Mouse (Mus musculus): ENCODE results near the gene Zdhhc14. TPM values are rescaled to one million over a fixed set of nuclear protein-coding genes. Genes with fewer than 3 reads are reported as not detected.
"Not testable (repeated sequence)": the region's sequence is repeated elsewhere in the genome, so short reads cannot be mapped to it uniquely, and the experiment has no call there.

The Zdhhc14 gene
- polyA plus RNA-seq, 1 experiment from 2014 or later = 3.5 TPM

DNA sequence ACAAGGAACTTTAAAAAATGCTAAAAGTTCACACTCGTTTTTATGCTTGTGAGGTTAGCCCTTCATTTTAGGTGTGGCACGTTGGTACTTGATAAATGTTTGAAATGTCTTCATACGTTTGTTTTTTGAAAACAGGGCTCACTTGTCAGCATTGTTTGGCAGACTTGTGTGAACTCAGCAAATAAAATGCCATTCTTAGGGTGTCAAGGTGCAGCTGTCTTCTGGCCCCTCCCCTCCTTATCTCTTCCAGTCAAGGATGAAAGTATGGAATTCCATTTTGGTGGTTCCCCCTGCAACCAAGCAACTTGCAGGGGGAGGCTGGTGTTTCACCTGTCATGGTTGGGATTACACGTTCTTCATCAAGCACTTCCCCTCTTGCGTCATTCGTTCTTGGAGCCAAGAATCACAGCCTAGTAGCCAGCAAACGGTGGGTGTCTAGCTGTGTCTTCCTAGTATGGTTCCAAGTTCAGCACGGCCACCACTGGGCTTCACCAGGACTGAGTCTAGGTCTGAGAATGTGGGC is 108.2 kb downstream of the Zdhhc14 start:
- no peak for DNase-seq (ENCODE audit: low spot score)

DNA sequence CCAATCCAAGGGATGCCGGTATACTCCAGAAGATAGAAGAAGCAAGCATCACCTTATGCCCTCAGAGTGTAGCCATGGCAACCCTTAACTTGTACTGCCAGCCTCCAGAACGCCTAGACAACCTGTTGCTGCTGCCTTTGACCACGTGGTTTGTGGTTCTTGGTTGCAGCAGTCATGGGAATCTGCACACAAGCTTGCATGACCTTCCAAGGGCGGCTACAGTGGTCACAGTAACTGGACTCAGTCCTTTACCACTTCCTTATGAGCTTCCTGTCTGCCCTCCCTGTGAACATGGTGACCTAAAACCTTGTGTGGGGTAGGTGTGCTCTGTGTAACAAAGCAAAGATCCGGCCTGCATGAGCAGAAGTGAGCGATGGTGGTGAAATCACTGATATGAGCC is 109.6 kb downstream of the Zdhhc14 start:
- DNase-seq (ENCODE audit: low spot score) = no peak

DNA sequence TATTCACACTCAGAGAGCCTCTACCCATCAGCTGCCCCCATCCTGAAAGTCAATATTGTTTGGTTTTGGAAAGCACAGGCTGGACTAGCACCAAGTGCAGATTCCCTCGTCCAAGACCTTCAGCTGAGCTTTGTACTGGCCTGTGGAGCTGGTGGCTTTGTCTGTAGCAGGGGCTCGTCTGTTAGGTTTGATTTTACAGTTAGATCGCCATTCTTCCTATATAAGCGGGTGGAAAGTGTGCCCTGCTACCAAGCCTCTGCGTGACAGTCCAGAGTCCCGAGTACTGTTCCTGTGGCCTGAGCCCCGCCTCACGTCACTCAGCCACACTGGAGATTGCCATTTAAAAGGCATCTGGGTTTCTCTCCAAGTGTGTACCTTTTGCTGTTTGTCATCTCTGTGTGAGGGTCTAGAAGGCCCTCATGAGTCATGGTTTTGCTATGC is 113.8 kb downstream of the Zdhhc14 start:
- no peak for DNase-seq (ENCODE audit: low spot score)

DNA sequence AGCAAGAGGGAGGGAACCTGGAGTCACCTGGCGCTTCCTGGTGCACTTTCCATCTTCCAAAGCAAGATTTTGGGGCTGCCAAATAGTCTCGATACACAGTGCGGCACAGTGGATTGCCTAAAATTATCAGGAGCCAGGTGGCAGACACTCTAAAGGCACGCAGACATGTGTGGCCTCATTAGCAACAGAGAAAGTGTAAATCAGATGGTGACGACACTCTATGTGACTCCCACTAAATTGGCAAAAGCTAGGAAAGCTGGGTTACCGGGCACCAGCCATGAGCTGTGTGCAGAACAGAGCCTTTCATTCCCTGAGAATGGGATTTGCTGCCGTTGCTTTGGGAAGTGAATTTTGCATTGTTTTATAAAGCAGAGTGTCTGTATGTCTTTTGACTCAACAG is 115.0 kb downstream of the Zdhhc14 start:
- no peak for DNase-seq (ENCODE audit: low spot score)

DNA sequence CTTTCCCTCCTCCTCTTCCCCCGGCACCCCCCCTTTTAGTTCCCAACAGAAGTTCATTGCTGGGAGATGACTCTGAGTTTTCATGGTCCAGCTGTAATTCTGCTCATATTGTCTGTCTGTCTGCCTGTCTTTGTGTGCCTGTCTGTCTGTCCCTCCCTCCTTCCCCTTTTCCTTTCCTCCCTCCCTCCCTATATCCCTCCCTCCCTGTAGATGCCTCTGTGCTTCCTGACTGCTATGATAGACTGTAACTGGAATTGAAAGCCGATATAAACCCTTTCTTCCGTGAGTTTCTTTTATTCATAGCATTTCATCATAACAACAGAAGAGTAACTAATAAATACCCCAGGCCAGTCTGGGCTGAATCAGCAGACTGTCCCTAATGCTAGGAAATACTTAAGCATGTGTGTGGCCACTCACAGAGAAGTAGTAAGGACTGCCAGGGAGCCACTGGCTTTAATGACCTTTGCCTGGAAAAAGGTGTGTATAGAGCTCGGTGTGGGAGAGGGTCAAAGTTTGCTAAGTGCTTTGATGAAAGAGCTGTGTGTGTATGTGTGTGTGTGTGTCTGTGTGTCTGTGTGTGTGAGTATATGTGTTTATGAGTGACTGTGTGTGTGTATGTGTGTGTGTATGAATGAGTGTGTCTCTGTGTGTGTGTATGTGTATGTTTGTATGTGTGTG is 117.7 kb downstream of the Zdhhc14 start:
- DNase-seq (ENCODE audit: low spot score) = no peak

DNA sequence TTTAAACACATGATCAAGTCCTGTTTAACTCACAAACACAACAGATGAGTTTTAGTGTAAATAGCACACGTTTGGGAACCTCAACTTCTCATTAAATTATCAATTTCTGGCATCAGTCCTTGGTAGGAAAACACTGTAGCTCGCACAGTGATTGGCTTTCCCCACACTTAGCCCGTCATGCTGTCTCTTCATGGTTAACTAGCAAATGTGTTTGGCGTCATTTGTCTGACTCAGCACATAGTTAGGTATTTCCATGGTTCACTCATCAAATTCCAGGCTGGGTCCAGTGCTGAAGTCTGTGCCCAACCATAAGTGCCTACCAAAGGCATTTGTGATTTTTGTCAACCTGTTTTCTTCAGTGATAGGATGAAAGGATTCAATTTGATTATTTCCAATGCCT is 119.9 kb downstream of the Zdhhc14 start:
- DNase-seq (ENCODE audit: low spot score) = no peak

DNA sequence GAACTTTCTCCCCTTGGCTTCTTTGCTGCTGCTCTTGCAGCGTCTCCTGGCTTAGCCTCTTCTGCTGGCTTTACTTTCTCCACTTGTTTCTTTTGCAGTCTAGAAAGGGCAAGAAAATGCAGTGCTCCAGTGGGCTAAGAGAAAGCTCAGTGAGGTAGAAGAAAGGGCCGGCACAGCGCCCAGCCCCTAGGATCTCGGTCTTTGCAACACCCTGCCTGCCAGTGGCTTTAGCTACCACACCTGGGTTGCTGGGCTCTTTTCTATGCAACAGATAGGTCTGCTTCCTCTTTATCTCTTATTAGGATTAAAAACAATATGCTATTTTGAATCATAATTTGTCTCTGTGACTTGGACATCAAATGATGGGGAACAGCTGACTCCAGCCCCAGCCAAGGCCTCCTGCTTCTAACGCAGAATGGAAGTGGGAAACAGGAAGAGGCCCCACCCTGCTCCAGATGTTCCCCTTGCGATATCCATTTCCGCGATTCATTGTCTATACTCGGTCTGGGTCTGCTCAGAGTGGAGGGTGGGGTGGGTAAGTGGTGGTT is 122.5 kb downstream of the Zdhhc14 start:
- no peak for DNase-seq (ENCODE audit: low spot score)

DNA sequence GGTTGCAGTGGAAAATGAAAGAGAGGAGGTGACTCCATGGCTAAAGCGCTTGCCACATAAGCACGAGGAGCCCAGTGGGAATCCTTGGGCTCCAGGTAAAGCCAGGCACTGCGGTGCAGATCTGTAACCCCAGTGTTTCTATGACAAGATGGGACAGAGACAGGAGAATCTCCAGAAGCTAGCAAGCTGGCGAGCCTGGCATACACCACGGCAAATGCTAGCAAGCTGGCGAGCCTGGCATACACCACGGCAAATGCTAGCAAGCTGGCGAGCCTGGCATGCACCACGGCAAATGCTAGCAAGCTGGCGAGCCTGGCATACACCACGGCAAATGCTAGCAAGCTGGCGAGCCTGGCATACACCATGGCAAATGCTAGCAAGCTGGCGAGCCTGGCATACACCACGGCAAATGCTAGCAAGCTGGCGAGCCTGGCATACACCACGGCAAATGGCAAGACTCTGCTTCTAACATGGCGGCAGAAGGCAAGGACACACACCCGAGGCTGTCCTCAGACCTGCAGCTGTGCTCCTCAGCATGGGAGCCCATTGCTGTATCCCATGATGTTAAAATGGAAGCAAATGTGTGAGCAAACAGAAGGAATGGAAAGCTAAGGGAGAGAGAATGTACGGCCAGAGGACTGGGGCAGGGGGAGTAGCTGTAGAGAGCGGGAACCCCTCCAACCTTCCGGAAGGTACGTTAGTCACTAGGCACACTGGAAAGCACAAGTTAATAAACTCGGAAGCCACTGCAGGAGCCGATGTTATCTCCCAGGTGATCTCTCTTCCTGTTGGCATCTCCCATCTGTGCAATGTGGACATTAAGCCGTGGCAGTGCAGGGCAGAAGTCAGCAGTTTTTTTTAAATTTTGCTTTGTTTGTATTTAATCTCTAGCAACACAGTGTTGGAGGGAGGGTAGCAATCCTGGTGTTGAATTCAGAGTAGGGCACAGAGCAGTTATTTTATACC is 129.6 kb downstream of the Zdhhc14 start:
- DNase-seq (ENCODE audit: low spot score) = no peak

DNA sequence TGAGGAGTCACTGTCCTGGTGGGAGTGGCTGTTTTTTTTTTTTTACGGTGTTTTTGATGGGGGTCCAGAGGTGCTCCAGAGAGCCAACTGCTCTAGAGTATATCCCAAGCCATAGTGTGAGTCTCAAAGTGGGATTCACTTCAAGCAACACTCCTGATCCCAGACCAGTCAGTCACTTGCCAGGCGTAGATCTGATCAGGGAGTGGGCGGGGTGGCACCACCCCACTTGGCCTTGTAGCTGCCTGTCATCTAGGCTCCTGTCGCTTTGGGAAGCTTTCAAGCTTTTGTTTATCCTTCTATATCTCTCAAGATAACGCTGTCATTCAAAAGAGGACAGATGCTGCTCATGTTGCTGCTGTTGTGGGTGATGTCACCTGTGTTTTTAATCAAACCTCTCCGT is 130.4 kb downstream of the Zdhhc14 start:
- DNase-seq (ENCODE audit: low spot score) = no peak

DNA sequence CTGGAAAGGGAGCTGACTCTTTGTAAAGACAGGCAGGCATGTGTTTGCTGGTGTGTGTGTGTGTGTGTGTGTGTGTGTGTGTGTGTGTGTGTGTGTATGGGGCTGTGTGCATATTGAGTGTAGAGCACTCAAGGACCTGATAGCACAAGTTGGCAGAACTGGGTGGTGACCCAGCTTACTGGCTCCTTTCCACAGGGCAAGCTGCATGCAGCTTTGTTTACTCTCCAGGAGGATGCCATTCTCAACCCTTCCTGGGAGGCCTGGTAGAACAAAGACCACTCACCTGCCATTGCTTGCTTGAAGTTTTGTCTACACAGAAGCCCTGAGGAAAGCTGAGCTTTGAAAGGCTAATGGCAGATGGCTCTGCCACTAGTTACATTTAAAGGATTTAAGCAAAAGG is 130.8 kb downstream of the Zdhhc14 start:
- DNase-seq (ENCODE audit: low spot score) = no peak

DNA sequence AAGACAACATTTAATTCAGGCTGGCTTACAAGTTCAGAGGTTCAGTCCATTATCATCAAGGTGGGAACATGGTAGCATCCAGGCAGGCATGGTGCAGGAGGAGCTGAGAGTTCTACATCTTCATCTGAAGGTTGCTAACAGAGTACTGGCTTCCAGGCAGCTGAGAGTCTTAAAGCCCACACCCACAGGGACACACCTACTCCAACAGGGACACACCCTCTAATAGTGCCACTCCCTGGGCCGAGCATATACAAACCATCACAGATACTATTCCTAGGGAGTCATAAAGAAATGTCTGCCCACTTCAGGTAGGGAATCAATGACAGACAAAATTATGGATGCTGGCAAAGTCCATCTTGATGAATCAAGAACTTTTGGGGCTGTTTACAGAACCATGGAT is 132.5 kb downstream of the Zdhhc14 start:
- DNase-seq (ENCODE audit: low spot score) = not testable (repeated sequence)

DNA sequence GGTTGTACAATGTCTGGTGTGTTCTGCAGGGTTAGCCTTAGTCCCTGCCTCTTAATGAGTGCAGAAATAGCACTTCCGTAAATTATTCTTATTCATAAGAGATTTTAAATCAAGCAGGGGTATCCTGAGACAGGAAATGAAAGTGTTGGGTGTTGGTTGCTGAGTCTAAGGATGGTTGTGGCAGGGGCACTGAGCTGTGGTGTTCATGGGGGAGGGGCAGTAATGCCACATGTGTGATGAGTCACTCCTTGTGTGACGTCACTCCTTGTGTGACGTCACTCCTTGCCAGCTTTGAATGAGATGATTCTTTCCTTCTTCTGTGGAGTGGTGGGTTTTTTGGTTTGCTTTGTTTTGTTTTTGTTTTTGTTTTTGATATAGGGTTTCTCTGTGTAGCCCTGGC is 134.0 kb downstream of the Zdhhc14 start:
- no peak for DNase-seq (ENCODE audit: low spot score)

DNA sequence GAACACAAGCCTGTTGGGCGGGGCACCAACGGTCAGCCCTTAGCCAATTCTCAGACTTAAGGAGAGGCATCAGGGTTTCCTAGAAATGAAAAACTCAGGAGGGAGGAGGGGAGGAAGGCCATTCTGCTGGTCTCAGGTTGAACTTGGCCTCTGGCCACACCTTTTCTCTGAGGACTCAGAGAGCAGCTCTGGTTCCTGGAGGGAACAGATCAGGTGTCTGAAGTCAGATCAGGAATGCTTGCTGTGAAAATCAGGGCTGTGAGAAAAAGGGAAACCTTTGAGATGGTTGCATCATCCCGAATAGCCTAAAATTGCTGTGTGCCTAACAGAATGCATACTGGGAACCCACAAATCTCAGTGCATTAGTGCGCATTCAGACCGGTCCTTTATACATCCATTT is 135.3 kb downstream of the Zdhhc14 start:
- DNase-seq (ENCODE audit: low spot score) = no peak

DNA sequence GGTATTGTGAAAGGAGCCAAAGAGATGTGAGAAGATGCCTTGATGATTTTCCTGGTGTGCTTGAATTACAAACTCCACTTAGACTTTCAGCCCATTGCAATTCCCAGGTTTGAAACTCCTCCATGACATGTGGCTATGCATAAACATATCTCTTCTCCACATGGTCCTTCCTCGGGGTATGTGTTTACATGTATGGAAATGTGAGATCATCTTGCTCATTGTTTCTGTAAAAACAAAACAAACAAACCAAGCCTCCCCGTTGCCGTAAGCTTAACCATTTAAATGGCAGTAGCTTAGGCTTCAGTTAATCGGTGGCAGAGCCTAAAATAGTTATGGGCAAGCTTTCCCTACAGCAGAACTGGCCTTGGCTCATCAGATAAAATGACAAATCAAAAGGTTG is 137.3 kb downstream of the Zdhhc14 start:
- no peak for DNase-seq (ENCODE audit: low spot score)

DNA sequence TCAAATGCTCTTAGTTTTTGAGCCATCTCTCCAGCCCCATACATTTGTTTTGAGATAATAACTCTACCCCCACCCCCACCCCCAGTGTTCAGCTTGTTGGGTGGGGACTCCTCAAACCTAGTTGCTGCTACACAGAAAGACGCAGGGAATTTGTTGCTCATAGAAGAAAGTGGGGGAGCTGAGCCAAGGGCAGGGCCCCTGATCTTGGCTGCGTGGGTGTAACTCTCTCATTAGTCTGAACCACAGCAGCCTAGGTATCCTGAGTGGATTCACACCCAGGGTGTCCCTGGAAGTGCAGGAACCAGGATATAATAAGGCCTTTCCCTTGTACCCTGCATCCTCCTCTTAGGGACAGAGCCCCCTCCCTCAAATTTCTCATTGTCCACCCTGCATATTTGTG is 142.9 kb downstream of the Zdhhc14 start:
- no peak for DNase-seq (ENCODE audit: low spot score)

DNA sequence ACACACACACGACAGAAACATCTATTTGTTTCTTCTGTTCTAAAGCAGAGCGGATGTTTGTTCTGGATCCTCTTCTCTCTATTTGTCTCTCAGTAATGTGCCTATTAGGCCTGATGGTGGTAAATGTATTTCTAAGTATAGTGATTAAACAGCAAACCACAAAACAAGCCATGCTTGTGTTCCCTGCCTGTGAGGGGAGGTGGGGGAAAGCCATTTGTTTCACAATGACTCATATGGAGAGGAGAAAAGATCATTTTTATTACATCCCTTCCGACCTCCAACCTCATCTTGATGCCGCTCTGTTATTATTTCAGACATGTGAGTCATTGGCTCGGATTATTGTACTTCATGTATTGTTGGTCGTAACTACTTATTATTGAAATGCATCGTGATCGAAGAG is 149.1 kb downstream of the Zdhhc14 start:
- no peak for DNase-seq (ENCODE audit: low spot score)

DNA sequence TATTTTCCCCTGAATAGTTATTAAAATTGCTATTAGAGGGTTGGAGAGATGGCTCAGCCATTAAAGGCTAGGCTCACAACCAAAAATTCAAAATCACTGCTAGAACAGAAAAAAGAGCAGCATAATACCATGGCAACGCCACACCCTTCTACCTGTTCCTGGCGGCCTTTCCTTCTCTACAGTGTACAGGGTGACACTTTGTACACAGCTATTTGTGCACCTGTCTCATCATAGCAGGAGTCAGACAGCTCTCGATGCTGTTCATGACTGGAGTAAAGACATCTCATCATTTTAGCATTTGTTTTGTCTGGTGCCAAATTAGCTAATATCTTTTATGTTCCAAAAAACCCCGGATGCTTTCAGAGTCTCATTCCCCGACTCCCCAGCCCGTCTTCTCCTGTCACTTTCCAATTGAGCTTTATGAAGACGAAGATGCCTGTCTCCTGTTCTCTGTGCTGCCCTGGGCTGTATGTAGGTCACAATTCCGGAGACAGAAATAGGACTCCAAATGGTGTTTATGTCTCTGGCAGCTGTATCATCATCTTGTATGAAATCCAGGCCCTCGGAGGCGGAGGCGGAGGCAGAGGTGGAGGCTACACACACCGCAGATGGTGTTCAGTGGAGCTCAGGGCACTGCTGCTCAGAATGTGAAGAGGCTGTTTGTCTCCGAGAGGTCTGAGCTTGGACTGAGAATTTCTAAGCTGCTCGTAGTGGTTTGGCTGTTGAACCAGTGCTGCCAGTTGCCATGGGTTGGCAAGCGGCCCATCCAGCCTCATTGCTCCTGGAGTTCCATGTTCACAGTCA is 150.8 kb downstream of the Zdhhc14 start:
- no peak for DNase-seq (ENCODE audit: low spot score)

DNA sequence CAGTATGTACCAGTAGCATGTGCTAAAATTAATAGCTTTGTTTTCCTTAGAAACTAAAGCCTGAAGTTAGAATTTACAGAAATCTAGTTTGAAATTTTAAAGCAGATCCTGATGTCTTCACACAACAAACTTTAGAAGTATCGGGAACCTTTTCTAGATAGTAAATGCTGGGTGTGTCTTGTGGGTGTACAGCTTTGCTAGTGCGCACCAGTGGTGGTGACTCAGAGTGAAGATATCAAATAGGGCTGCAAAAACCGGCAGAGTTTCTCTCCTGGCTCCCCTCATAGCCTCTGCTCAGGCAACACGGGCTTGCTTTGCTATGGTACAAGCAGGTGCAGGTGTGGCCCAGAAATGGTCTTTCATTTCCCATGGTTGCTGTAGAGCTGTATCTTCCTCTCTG is 157.8 kb downstream of the Zdhhc14 start:
- no peak for DNase-seq (ENCODE audit: low spot score)

DNA sequence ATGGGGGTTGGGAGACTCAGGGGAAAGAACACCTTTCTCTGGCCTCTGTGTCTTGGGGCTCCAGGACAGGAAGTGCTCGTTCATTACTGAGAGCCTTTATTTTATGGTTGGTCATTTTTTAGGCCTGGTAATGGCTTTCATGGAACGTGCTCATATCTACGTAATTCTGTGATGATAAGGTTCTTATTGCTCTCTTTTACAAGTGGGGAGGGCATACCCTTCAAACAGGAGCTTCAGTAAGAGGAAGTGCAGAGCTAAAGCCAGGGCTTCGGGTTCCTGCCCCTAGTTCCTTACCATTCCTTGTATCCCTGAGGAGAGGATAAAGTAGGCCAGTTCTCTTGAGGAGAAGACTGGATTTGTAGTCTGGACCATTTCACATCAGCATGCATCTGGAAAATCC is 158.3 kb downstream of the Zdhhc14 start:
- no peak for DNase-seq (ENCODE audit: low spot score)

DNA sequence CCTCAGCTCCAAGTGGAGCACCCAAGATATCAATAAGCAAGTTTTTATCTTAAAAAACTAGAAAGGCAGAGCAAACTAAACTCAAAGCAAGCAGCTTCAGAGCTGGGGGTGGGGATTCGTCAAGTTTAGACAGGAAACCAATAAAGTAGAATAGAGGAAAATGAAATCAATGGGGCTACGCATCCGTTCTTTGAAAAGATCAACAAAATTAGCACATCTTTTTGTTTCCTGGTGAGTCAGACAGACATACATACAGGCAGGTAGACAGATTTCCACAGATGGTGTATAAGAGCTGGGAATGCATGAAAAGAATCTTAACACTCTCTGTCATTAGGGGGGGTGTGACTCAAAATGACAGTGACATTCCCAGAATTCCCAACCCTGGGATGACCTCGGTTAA is 159.2 kb downstream of the Zdhhc14 start:
- DNase-seq (ENCODE audit: low spot score) = no peak

DNA sequence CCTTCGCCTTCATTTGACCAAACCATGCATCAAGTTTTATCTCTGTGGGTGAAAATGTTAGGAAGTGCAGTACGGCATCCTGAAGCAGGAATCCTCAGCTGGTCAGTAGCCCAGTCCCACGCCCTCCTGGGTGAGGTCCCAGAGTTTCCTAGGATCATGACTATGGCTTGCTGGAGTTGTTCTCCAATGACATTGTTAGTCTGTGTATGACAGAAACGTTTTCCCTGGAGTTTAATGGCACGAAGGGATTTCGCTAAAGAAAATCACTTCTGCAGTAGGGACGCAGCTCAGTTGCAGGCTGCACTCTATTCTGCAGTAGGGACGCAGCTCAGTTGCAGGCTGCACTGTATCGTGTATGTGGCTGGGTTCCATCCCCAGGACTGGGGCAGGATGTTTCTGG is 161.6 kb downstream of the Zdhhc14 start:
- DNase-seq (ENCODE audit: low spot score) = no peak

Measured in thymus, postnatal 0 days (tissue).